Mouse (Mus musculus) MN1 (cell line): ENCODE data around the gene Nploc4.

Experiments used
- DNase-seq: peaks from one replicate; pipeline ENCODE4 v3.0.0-alpha.2; 2016; ENCODE audit warnings: low spot score

Nploc4 gene

GRCm38 (mm10) chr11:120378611-120379540 is 58.6 kb downstream of the Nploc4 start, which contains the start of gene Faap100:
TSS of gene Faap100 (minus strand) at chr11:120378764.
- peak; percentile 97 for DNase-seq

- peak; percentile 67 for DNase-seq
Observed at GRCm38 (mm10) chr11:120378031-120378610, 59.4 kb downstream of the Nploc4 start.

GRCm38 (mm10) chr11:120377337-120377736 is 60.2 kb downstream of the Nploc4 start:
- DNase-seq: no peak

- DNase-seq: peak; percentile 53
Observed at GRCm38 (mm10) chr11:120376302-120377160, 61.0 kb downstream of the Nploc4 start.

- DNase-seq: no peak
Observed at GRCm38 (mm10) chr11:120375324-120375723, 62.2 kb downstream of the Nploc4 start.

GRCm38 (mm10) chr11:120373820-120374586 is 63.5 kb downstream of the Nploc4 start:
- peak; percentile 87 for DNase-seq

GRCm38 (mm10) chr11:120373025-120373424 is 64.5 kb downstream of the Nploc4 start:
- no peak for DNase-seq

- peak; percentile 71 for DNase-seq
Observed at GRCm38 (mm10) chr11:120369656-120370055, 67.9 kb downstream of the Nploc4 start.

GRCm38 (mm10) chr11:120366443-120367027 is 71.0 kb downstream of the Nploc4 start:
- no peak for DNase-seq

- DNase-seq: no peak
Observed at GRCm38 (mm10) chr11:120362891-120363290, 74.6 kb downstream of the Nploc4 start.

GRCm38 (mm10) chr11:120361295-120361694 is 76.2 kb downstream of the Nploc4 start, which contains the start of gene Fscn2:
TSS of gene Fscn2 (plus strand) at chr11:120361534.
- no peak for DNase-seq

GRCm38 (mm10) chr11:120360755-120361154 is 76.8 kb downstream of the Nploc4 start:
- no peak for DNase-seq

- DNase-seq: peak; percentile 64
Observed at GRCm38 (mm10) chr11:120360062-120360461, 77.4 kb downstream of the Nploc4 start.

GRCm38 (mm10) chr11:120359391-120359790 is 78.1 kb downstream of the Nploc4 start:
- DNase-seq: peak; percentile 63

- peak; percentile 87 for DNase-seq
Observed at GRCm38 (mm10) chr11:120357791-120358401, 79.6 kb downstream of the Nploc4 start.

GRCm38 (mm10) chr11:120356900-120357299 is 80.6 kb downstream of the Nploc4 start:
- no peak for DNase-seq

GRCm38 (mm10) chr11:120356319-120356840 is 81.1 kb downstream of the Nploc4 start:
- DNase-seq: no peak

- no peak for DNase-seq
Observed at GRCm38 (mm10) chr11:120355277-120356039, 82.0 kb downstream of the Nploc4 start.
